15 mouse cellular contexts compared by ENCODE assay signal in the genomic region with DNA sequence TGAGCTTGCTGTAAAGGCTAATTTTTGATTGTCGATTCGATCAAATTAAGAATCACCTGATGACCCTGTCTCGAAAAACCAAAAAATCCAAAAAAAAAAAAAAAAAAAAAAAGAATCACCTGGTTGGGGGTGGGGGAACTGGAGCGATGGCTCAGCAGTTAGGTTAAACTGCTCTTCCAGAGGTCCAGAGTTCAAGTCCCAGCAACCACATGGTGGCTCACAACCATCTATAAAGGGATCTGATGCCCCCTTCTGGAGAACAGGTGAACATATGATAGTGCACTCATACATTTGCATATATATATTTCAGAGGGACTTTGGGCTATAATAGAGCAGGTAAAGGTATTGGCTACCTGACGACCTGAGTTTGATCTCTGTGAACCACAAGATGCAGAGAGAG. TPM values are rescaled to one million over a fixed set of nuclear protein-coding genes. Genes with fewer than 3 reads are reported as not detected.
DNase-seq lines count a peak whose midpoint lies in the region; ATAC-seq and TF ChIP-seq lines count a peak whose summit lies in the region.
"Had no signal": no experiment of that assay in that cellular context is flagged by ENCODE, and none has a peak within 500 bp of the region (broad histone marks: within the 10 kb centered on the region; RNA-seq: fewer than 3 reads in every experiment).

No protein-coding gene starts in this region.

- intact Hi-C loops in heart, adult 2 months (cut with DNase I): loop anchor here (1.0 kb wide), 1 partner anchor 26 kb away; no protein-coding TSS in a partner anchor

- no peak overlapping the region for H3K4me3 ChIP-seq in heart, adult 2 months
- no peak overlapping the region for H3K4me3 ChIP-seq in heart, embryonic 10.5 days
- no peak overlapping the region for H3K4me3 ChIP-seq in liver, postnatal 0 days (ENCODE audit: low read depth, low read length)
- H3K4me3 ChIP-seq in ES-E14 (ENCODE audit: insufficient read depth in 1 of 2, low read depth in 1 of 2, low read length in 2 of 2, poor library complexity in 1 of 2, severe bottlenecking in 1 of 2): no peak overlapping the region
- no peak overlapping the region for H3K4me3 ChIP-seq in stomach, embryonic 16.5 days (replicated peaks; ENCODE audit: low read length)
- H3K4me3 ChIP-seq: hindbrain, embryonic 15.5 days; liver, embryonic 15.5 days; neural tube, embryonic 13.5 days had no signal

- no peak for TF ChIP-seq POLR2A in heart, adult 2 months (IDR thresholded peaks at IDR 0.05; ENCODE audit: insufficient read depth, low read depth, low read length)

- no peak for TF ChIP-seq EP300 in heart, adult 2 months (IDR thresholded peaks at IDR 0.05; ENCODE audit: insufficient read depth, low read depth, low read length)
- TF ChIP-seq EP300 in liver, postnatal 0 days (IDR thresholded peaks at IDR 0.05; ENCODE audit: low read depth): no peak

- H3K27me3 ChIP-seq in heart, adult 2 months (ENCODE audit: control insufficient read depth, insufficient read depth, low read length): no peaks in the 10 kb centered on the region
- peaks cover 35% of the 10 kb centered on the region for H3K27me3 ChIP-seq in heart, embryonic 10.5 days (ENCODE audit: insufficient read depth, poor library complexity, severe bottlenecking)
- peaks cover 32% of the 10 kb centered on the region for H3K27me3 ChIP-seq in liver, postnatal 0 days (ENCODE audit: insufficient read depth, low read length)
- no peaks in the 10 kb centered on the region for H3K27me3 ChIP-seq in stomach, embryonic 16.5 days (ENCODE audit: control insufficient read depth, insufficient read depth, low read length)

- H3K9ac ChIP-seq in heart, adult 2 months (ENCODE audit: low read depth, low read length): no peak overlapping the region
- H3K9ac ChIP-seq in liver, postnatal 0 days (replicated peaks): no peak overlapping the region
- no peak overlapping the region for H3K9ac ChIP-seq in ES-E14 (ENCODE audit: insufficient read depth, low read depth, low read length, poor library complexity, severe bottlenecking)
- no peak overlapping the region for H3K9ac ChIP-seq in stomach, embryonic 16.5 days (ENCODE audit: low read length)
- H3K9ac ChIP-seq: hindbrain, embryonic 15.5 days; liver, embryonic 15.5 days; neural tube, embryonic 13.5 days had no signal

- DNase-seq in heart, adult 2 months: no peak
- DNase-seq in heart, embryonic 10.5 days (ENCODE audit: low spot score): no peak
- DNase-seq in liver, postnatal 0 days: no peak
- DNase-seq in liver: no peak
- DNase-seq in ES-E14 (ENCODE audit: low read depth, low spot score): no peak
- no peak for DNase-seq in layer of hippocampus, postnatal 25 days (ENCODE audit: extremely low spot score in 1 of 2, low spot score in 1 of 2)
- DNase-seq: adrenal gland, adult 8-10 months; cerebellum, adult 8-10 months; embryo, embryonic 11 days had no signal

- H3K27ac ChIP-seq in heart, adult 2 months: no peak overlapping the region
- no peak overlapping the region for H3K27ac ChIP-seq in heart, embryonic 10.5 days
- no peak overlapping the region for H3K27ac ChIP-seq in liver, postnatal 0 days (ENCODE audit: low read depth)
- no peak overlapping the region for H3K27ac ChIP-seq in ES-E14 (ENCODE audit: insufficient read depth, low read depth, low read length, poor library complexity, severe bottlenecking)
- H3K27ac ChIP-seq in stomach, embryonic 16.5 days (ENCODE audit: low read length): peak overlapping the region; percentile 71; the same call in 1 of the 2 replicates
- H3K27ac ChIP-seq: hindbrain, embryonic 15.5 days; liver, embryonic 15.5 days; neural tube, embryonic 13.5 days had no signal

- no peaks in the 10 kb centered on the region for H3K36me3 ChIP-seq in heart, adult 2 months (ENCODE audit: control insufficient read depth, insufficient read depth, low read length)
- H3K36me3 ChIP-seq in heart, embryonic 10.5 days: no peaks in the 10 kb centered on the region
- H3K36me3 ChIP-seq in liver, postnatal 0 days (replicated peaks; ENCODE audit: insufficient read depth, low read length): no peaks in the 10 kb centered on the region
- peaks cover 2% of the 10 kb centered on the region; the same call in 1 of the 2 replicates for H3K36me3 ChIP-seq in ES-E14 (ENCODE audit: control insufficient read depth, insufficient read depth, low read length, poor library complexity, severe bottlenecking)
- no peaks in the 10 kb centered on the region for H3K36me3 ChIP-seq in stomach, embryonic 16.5 days (ENCODE audit: control insufficient read depth, insufficient read depth, low read length)
- H3K36me3 ChIP-seq: hindbrain, embryonic 15.5 days; liver, embryonic 15.5 days; neural tube, embryonic 13.5 days had no signal

- in situ Hi-C loops in ES-E14 (cut with MboI; ENCODE audit: low sequenced_read_pairs in 2 of 2, unreplicated experiment in 2 of 2): no loop called here

- no peaks in the 10 kb centered on the region for H3K79me2 ChIP-seq in heart, adult 2 months (replicated peaks; ENCODE audit: control insufficient read depth, insufficient read depth, low read length)

- no peak for ATAC-seq in liver, postnatal 0 days
- no peak for ATAC-seq in stomach, embryonic 16.5 days (ENCODE audit: insufficient read depth, low FRiP score)

- WGBS in heart, adult 2 months: 96% methylated on average over 5 of the region's 5 CpGs
- WGBS in heart, embryonic 10.5 days: 84% methylated on average over 5 of the region's 5 CpGs
- 88% methylated on average over 5 of the region's 5 CpGs for WGBS in liver, postnatal 0 days (ENCODE audit: insufficient replicate concordance)
- 90% methylated on average over 5 of the region's 5 CpGs for whole genome bisulfite sequencing in stomach, embryonic 16.5 days

- no peaks in the 10 kb centered on the region for H3K9me3 ChIP-seq in heart, embryonic 10.5 days
- no peaks in the 10 kb centered on the region for H3K9me3 ChIP-seq in liver, postnatal 0 days (ENCODE audit: low read length)
- H3K9me3 ChIP-seq in ES-E14 (ENCODE audit: control insufficient read depth, insufficient read depth, low read depth, low read length): no peaks in the 10 kb centered on the region
- no peaks in the 10 kb centered on the region for H3K9me3 ChIP-seq in stomach, embryonic 16.5 days (replicated peaks; ENCODE audit: control insufficient read depth, low read length)
- H3K9me3 ChIP-seq: hindbrain, embryonic 15.5 days; liver, embryonic 15.5 days; neural tube, embryonic 13.5 days had no signal

- peaks cover 6% of the 10 kb centered on the region for H3K4me1 ChIP-seq in heart, adult 2 months (ENCODE audit: control insufficient read depth, insufficient read depth, low read length)
- peaks cover 27% of the 10 kb centered on the region for H3K4me1 ChIP-seq in heart, embryonic 10.5 days
- peaks cover 17% of the 10 kb centered on the region for H3K4me1 ChIP-seq in liver, postnatal 0 days (ENCODE audit: insufficient read depth)
- H3K4me1 ChIP-seq in ES-E14 (ENCODE audit: control insufficient read depth in 2 of 2, insufficient read depth in 2 of 2, low read length in 2 of 2, poor library complexity in 1 of 2): peaks cover 7 to 9% of the 10 kb centered on the region in 2 experiments
- H3K4me1 ChIP-seq in stomach, embryonic 16.5 days (ENCODE audit: control insufficient read depth, insufficient read depth, low read length): peaks cover 4% of the 10 kb centered on the region; the same call in 1 of the 2 replicates

- no peak overlapping the region for H3K4me2 ChIP-seq in liver, postnatal 0 days (ENCODE audit: low read depth, low read length)
- peak overlapping the region; percentile 96 for H3K4me2 ChIP-seq in stomach, embryonic 16.5 days (ENCODE audit: low read depth, low read length)
- H3K4me2 ChIP-seq: hindbrain, embryonic 15.5 days; liver, embryonic 15.5 days; neural tube, embryonic 13.5 days had no signal

- TF ChIP-seq CTCF in heart, adult 2 months (IDR thresholded peaks at IDR 0.05): peak; percentile 54
- TF ChIP-seq CTCF in liver, postnatal 0 days (IDR thresholded peaks at IDR 0.05; ENCODE audit: low read depth): peak; percentile 3; the same call in 1 of the 2 replicates

TF ChIP-seq in ES-E14, 5 proteins besides CTCF, POLR2A, EP300 and RAD21:
- no peak for TF ChIP-seq MAFK (IDR thresholded peaks at IDR 0.05; ENCODE audit: insufficient read depth, low read depth, low read length)
- peak; percentile 72 for TF ChIP-seq ZNF384 (IDR thresholded peaks at IDR 0.05; ENCODE audit: low read depth, low read length)

RNA-seq across cellular contexts. Expression of a gene that starts 1.8 kb away (rescaled TPM):
- total RNA-seq in heart, adult 2 months (2021): 1 to 10 TPM; 1.6 to 1.7 TPM
- 1.1 and 1.4 TPM in 2 replicates for polyA plus RNA-seq in heart, adult 2 months (2012; rRNA removed)
- polyA plus RNA-seq in heart, embryonic 10.5 days (2016; fragmentation: Nextera tagmentation; extraction: Ambion mirVana): 0.24 and 0.36 TPM in 2 replicates
- not detected in 2 replicates for polyA plus RNA-seq in liver, postnatal 0 days (2015; fragmentation: Nextera tagmentation; extraction: Ambion mirVana)
- 1.1 and 1.6 TPM in 2 replicates for total RNA-seq in ES-E14 (2012; rRNA removed)
- polyA plus RNA-seq in stomach, embryonic 16.5 days (2015; fragmentation: Nextera tagmentation; extraction: Ambion mirVana): 2.8 and 3.3 TPM in 2 replicates
- total RNA-seq in layer of hippocampus, postnatal 25 days (2021): 1 to 10 TPM in 1 of 2 experiments, under 1 TPM in 1; 0.76 to 1.1 TPM
- total RNA-seq: megakaryocyte, adult 5-6 weeks had no signal
- polyA plus RNA-seq: liver, embryonic 15.5 days had no signal

RNA-seq across cellular contexts. Expression of a gene that starts 41.7 kb away (rescaled TPM):
- total RNA-seq in heart, adult 2 months (2021): not detected
- 0.12 and 0.64 TPM in 2 replicates for polyA plus RNA-seq in heart, adult 2 months (2012; rRNA removed)
- 0.35 and 0.48 TPM in 2 replicates for polyA plus RNA-seq in heart, embryonic 10.5 days (2016; fragmentation: Nextera tagmentation; extraction: Ambion mirVana)
- not detected in 2 replicates for polyA plus RNA-seq in liver, postnatal 0 days (2015; fragmentation: Nextera tagmentation; extraction: Ambion mirVana)
- total RNA-seq in ES-E14 (2012; rRNA removed): 0.36 and 0.48 TPM in 2 replicates
- polyA plus RNA-seq in stomach, embryonic 16.5 days (2015; fragmentation: Nextera tagmentation; extraction: Ambion mirVana): 0.83 and 1.0 TPM in 2 replicates
- under 1 TPM; 0.87 to 0.94 TPM for total RNA-seq in layer of hippocampus, postnatal 25 days (2021)
- total RNA-seq: adrenal gland, adult 8-10 months; megakaryocyte, adult 5-6 weeks had no signal
- polyA plus RNA-seq: liver, embryonic 15.5 days; spleen, adult 2 months had no signal

RNA-seq across cellular contexts. Expression of a gene that starts 42.3 kb away (rescaled TPM):
- 10 to 100 TPM; 22.6 to 29.1 TPM for total RNA-seq in heart, adult 2 months (2021)
- 6.7 and 10.2 TPM in 2 replicates for polyA plus RNA-seq in heart, adult 2 months (2012; rRNA removed)
- polyA plus RNA-seq in heart, embryonic 10.5 days (2016; fragmentation: Nextera tagmentation; extraction: Ambion mirVana): 53.3 and 57.1 TPM in 2 replicates
- polyA plus RNA-seq in liver, postnatal 0 days (2015; fragmentation: Nextera tagmentation; extraction: Ambion mirVana): 27.4 and 29.0 TPM in 2 replicates
- total RNA-seq in ES-E14 (2012; rRNA removed): 15.5 and 19.4 TPM in 2 replicates
- 62.1 and 69.7 TPM in 2 replicates for polyA plus RNA-seq in stomach, embryonic 16.5 days (2015; fragmentation: Nextera tagmentation; extraction: Ambion mirVana)
- 10 to 100 TPM; 34.4 to 36.5 TPM for total RNA-seq in layer of hippocampus, postnatal 25 days (2021)
